Mouse (Mus musculus): Measurements from ENCODE around the gene Zfp579. TPM values are rescaled to one million over a fixed set of nuclear protein-coding genes. Genes with fewer than 3 reads are reported as not detected.

Zfp579 gene
- polyA plus RNA-seq, 1 experiment from 2014 or later = 48.8 TPM

DNA sequence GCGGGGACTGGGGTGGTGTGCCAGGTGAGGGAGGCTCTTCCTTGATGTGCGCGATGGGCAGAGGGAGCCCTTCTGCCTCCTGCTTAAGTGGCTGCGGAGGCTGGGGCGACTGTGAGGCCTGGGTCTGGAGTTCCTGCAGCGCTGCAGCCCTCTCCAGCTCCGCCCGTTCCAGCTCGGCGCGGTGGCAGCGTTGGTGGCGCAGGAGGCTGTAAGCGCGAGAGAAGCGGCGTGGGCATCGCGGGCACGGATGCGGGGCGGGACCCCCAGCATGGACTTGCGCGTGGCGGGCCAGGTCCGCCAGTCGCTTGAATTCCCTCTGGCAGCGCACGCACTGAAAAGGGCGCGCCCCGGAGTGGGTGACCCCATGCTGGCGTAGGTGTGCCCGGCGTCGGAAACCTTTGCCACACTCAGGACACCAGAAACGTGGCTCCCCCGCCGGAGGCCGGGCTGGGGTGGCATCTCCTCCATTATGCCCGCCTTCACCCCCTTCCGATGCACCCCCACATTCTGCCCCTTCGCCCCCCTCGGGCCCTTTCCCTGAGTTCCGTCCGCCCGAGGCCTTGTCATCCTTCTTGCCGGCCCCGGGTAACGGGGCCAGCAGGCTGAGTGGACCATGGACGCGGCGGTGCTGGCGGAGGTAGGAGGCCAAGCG, 2.5 kb downstream of the Zfp579 start:
- no peak overlapping the region for H3K27ac ChIP-seq (ENCODE audit: low read length)
- peaks cover 17% of the 10 kb centered on the region for H3K36me3 ChIP-seq (ENCODE audit: control insufficient read depth, insufficient read depth, low read length)
- H3K4me3 ChIP-seq (ENCODE audit: low read depth, low read length) = no peak overlapping the region
- ATAC-seq (ENCODE audit: insufficient number of reproducible peaks, insufficient read depth, low FRiP score, low read depth) = no peak
- no peak overlapping the region for H3K9ac ChIP-seq (replicated peaks; ENCODE audit: low read depth, low read length)
- H3K27me3 ChIP-seq (ENCODE audit: control insufficient read depth, insufficient read depth, low read length) = no peaks in the 10 kb centered on the region
- no peaks in the 10 kb centered on the region; the same call in 1 of the 2 replicates for H3K4me1 ChIP-seq (ENCODE audit: control insufficient read depth, insufficient read depth, low read length)
- no peak overlapping the region for H3K4me2 ChIP-seq (replicated peaks; ENCODE audit: low read depth, low read length)
- H3K9me3 ChIP-seq (ENCODE audit: control insufficient read depth, low read depth, low read length) = peaks cover 12% of the 10 kb centered on the region; the same call in 1 of the 2 replicates
- 53% methylated on average over 52 of the region's 55 CpGs for WGBS

DNA sequence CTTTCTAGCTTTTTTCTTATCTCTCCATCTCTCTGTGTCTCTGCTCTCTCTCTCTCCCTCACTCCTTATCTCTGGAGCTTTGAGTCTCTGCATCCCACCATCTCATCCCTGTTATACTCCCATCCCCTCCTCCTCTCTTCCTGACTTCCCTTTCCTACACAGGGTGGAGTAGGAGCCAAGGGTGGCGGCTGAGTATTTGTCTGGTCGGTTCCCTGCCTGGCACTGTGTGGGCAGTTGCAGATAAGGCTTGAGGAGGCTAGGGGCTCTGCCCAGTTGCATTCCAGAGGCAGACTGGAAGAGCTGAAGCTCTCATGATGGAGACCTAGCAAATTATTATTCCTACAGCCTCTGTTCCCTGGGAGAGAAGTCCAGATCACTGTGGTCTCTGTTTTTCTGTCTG, 7.7 kb downstream of the Zfp579 start:
- H3K9me3 ChIP-seq (ENCODE audit: control insufficient read depth, low read depth, low read length) = no peaks in the 10 kb centered on the region
- no peak overlapping the region for H3K9ac ChIP-seq (replicated peaks; ENCODE audit: low read depth, low read length)
- ATAC-seq (ENCODE audit: insufficient number of reproducible peaks, insufficient read depth, low FRiP score, low read depth) = no peak
- H3K4me3 ChIP-seq (ENCODE audit: low read depth, low read length) = no peak overlapping the region
- H3K36me3 ChIP-seq (ENCODE audit: control insufficient read depth, insufficient read depth, low read length) = peaks cover 9% of the 10 kb centered on the region
- H3K27me3 ChIP-seq (ENCODE audit: control insufficient read depth, insufficient read depth, low read length) = no peaks in the 10 kb centered on the region
- H3K4me1 ChIP-seq (ENCODE audit: control insufficient read depth, insufficient read depth, low read length) = no peaks in the 10 kb centered on the region
- H3K27ac ChIP-seq (ENCODE audit: low read length) = no peak overlapping the region
- WGBS = 61% methylated on average over 2 of the region's 2 CpGs
- no peak overlapping the region for H3K4me2 ChIP-seq (replicated peaks; ENCODE audit: low read depth, low read length)

GRCm38 (mm10) chr7:4976832-4977231, 19.1 kb downstream of the Zfp579 start:
- H3K36me3 ChIP-seq (ENCODE audit: control insufficient read depth, insufficient read depth, low read length) = no peaks in the 10 kb centered on the region
- WGBS = 88% methylated on average over 7 of the region's 7 CpGs
- no peak overlapping the region for H3K9ac ChIP-seq (replicated peaks; ENCODE audit: low read depth, low read length)
- no peak overlapping the region for H3K27ac ChIP-seq (ENCODE audit: low read length)
- no peak for ATAC-seq (ENCODE audit: insufficient number of reproducible peaks, insufficient read depth, low FRiP score, low read depth)
- no peaks in the 10 kb centered on the region for H3K9me3 ChIP-seq (ENCODE audit: control insufficient read depth, low read depth, low read length)
- no peak overlapping the region for H3K4me3 ChIP-seq (ENCODE audit: low read depth, low read length)
- H3K27me3 ChIP-seq (ENCODE audit: control insufficient read depth, insufficient read depth, low read length) = no peaks in the 10 kb centered on the region
- no peaks in the 10 kb centered on the region for H3K4me1 ChIP-seq (ENCODE audit: control insufficient read depth, insufficient read depth, low read length)
- H3K4me2 ChIP-seq (replicated peaks; ENCODE audit: low read depth, low read length) = no peak overlapping the region

DNA sequence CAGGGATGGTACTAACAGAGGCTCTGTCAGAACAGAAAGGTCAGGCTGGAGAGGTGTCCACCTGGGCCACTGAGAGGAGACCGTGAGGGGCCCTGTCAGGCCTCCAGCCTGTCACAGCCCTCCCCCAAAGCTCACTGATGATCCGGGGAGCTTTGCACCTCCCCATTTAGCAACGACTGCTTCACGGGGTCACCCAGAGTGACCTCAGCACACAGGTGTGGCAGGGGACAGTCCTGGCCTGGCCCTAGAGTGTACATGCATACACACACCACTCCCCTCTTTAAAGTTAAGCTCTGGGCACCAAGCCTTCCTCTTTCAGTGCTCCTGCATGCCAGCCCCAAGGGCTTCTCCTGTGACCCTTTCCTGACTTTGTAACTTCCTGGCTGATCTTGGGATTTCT, 20.5 kb downstream of the Zfp579 start:
- Histone ChIP-seq H3K4me1 (ENCODE audit: control insufficient read depth, insufficient read depth, low read length) (no peaks in the 10 kb centered on the region), H3K4me3 (ENCODE audit: low read depth, low read length) (no peak overlapping the region), H3K27ac (ENCODE audit: low read length) (no peak overlapping the region), H3K36me3 (ENCODE audit: control insufficient read depth, insufficient read depth, low read length) (no peaks in the 10 kb centered on the region), H3K4me2 (replicated peaks; ENCODE audit: low read depth, low read length) (no peak overlapping the region), H3K9me3 (ENCODE audit: control insufficient read depth, low read depth, low read length) (no peaks in the 10 kb centered on the region), H3K27me3 (ENCODE audit: control insufficient read depth, insufficient read depth, low read length) (no peaks in the 10 kb centered on the region), H3K9ac (replicated peaks; ENCODE audit: low read depth, low read length) (no peak overlapping the region)
- 52% methylated on average over 4 of the region's 4 CpGs for WGBS
- ATAC-seq (ENCODE audit: insufficient number of reproducible peaks, insufficient read depth, low FRiP score, low read depth) = no peak

DNA sequence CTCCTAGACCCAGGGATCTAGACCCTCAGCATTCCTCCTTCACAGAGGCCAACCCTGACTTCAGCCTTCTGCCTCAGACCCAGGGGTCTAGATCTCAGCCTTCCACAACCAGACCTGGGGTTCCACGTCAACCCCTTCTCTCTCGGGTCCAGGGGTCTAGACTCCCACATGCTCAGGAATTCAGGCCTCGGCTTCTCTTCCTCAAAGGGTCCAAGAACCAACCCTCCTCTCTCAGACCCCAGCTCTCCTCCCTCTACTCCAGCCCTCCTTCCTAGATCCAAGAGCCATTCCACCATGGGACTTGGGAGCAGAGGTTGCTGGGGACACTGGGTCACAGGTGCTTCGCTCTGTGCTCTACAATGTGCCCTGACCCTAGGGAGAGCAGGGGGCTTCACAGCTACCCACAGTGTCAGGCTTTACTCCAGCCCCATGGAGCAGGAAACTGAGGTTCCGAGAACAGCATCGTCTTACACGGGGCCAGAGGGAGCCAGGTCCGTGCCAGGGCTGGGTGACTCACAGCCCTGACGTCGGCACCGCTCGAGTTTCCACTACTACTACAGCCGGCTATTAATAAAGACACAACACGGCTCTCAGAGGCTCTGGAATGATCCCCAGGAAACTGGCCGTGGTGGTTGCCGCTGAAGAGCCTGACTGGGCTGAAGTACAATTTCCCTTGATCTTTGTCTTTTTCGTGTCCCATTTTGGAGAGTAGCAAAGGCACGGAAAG, 23.5 kb downstream of the Zfp579 start:
- Histone ChIP-seq H3K4me3 (ENCODE audit: low read depth, low read length) (no peak overlapping the region), H3K4me1 (ENCODE audit: control insufficient read depth, insufficient read depth, low read length) (no peaks in the 10 kb centered on the region), H3K27ac (ENCODE audit: low read length) (no peak overlapping the region), H3K9ac (replicated peaks; ENCODE audit: low read depth, low read length) (no peak overlapping the region), H3K27me3 (ENCODE audit: control insufficient read depth, insufficient read depth, low read length) (no peaks in the 10 kb centered on the region), H3K9me3 (ENCODE audit: control insufficient read depth, low read depth, low read length) (no peaks in the 10 kb centered on the region), H3K36me3 (ENCODE audit: control insufficient read depth, insufficient read depth, low read length) (no peaks in the 10 kb centered on the region), H3K4me2 (replicated peaks; ENCODE audit: low read depth, low read length) (no peak overlapping the region)
- no peak for ATAC-seq (ENCODE audit: insufficient number of reproducible peaks, insufficient read depth, low FRiP score, low read depth)
- WGBS = 72% methylated on average over 18 of the region's 18 CpGs

DNA sequence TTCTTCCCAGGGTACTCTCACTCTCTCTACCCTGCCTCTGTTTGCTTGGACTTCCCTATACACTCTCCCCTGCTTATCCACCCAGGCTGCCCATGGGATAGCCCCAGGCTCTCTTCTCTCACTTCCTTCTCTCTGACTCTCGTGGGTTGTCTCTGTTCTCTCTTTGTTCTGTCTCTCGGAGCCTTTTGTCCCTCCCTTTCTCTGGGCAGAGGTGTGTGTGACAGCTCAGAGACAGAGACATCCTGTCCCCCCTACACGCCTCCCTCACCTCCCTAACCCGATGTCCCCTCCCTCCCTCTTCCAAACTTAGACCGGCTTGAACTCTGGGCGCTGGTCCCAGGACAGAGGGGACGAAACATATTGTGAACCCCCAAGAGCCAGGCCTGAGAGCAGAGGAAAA, 24.2 kb downstream of the Zfp579 start:
- ATAC-seq (ENCODE audit: insufficient number of reproducible peaks, insufficient read depth, low FRiP score, low read depth) = no peak
- H3K27ac ChIP-seq (ENCODE audit: low read length) = no peak overlapping the region
- no peaks in the 10 kb centered on the region for H3K9me3 ChIP-seq (ENCODE audit: control insufficient read depth, low read depth, low read length)
- no peaks in the 10 kb centered on the region for H3K27me3 ChIP-seq (ENCODE audit: control insufficient read depth, insufficient read depth, low read length)
- WGBS = 13% methylated on average over 7 of the region's 7 CpGs
- no peaks in the 10 kb centered on the region for H3K4me1 ChIP-seq (ENCODE audit: control insufficient read depth, insufficient read depth, low read length)
- no peak overlapping the region for H3K9ac ChIP-seq (replicated peaks; ENCODE audit: low read depth, low read length)
- H3K4me3 ChIP-seq (ENCODE audit: low read depth, low read length) = no peak overlapping the region
- no peak overlapping the region for H3K4me2 ChIP-seq (replicated peaks; ENCODE audit: low read depth, low read length)
- H3K36me3 ChIP-seq (ENCODE audit: control insufficient read depth, insufficient read depth, low read length) = no peaks in the 10 kb centered on the region

GRCm38 (mm10) chr7:4971068-4971467, 24.9 kb downstream of the Zfp579 start, which contains the start of gene Sbk3:
Sbk3 (minus strand) TSS chr7:4971168.
- Histone ChIP-seq H3K4me3 (ENCODE audit: low read depth, low read length) (no peak within 1 kb of the TSS), H3K9ac (replicated peaks; ENCODE audit: low read depth, low read length) (no peak within 1 kb of the TSS), H3K36me3 (ENCODE audit: control insufficient read depth, insufficient read depth, low read length) (no peaks in the 10 kb centered on the region), H3K27ac (ENCODE audit: low read length) (no peak within 1 kb of the TSS), H3K9me3 (ENCODE audit: control insufficient read depth, low read depth, low read length) (no peaks in the 10 kb centered on the region), H3K27me3 (ENCODE audit: control insufficient read depth, insufficient read depth, low read length) (no peaks in the 10 kb centered on the region), H3K4me1 (ENCODE audit: control insufficient read depth, insufficient read depth, low read length) (no peaks in the 10 kb centered on the region), H3K4me2 (replicated peaks; ENCODE audit: low read depth, low read length) (no peak within 1 kb of the TSS)
- no peak for ATAC-seq (ENCODE audit: insufficient number of reproducible peaks, insufficient read depth, low FRiP score, low read depth)
- 40% methylated on average over 6 of the region's 6 CpGs for WGBS

GRCm38 (mm10) chr7:4964988-4965387, 31.0 kb downstream of the Zfp579 start:
- no peaks in the 10 kb centered on the region for H3K4me1 ChIP-seq (ENCODE audit: control insufficient read depth, insufficient read depth, low read length)
- WGBS = 74% methylated on average over 5 of the region's 5 CpGs

More at GRCm38 (mm10) chr7:4964988-4965387, 31.0 kb downstream of the Zfp579 start:
- H3K9me3 ChIP-seq (ENCODE audit: control insufficient read depth, low read depth, low read length) = no peaks in the 10 kb centered on the region
- ATAC-seq (ENCODE audit: insufficient number of reproducible peaks, insufficient read depth, low FRiP score, low read depth) = no peak
- no peak overlapping the region for H3K4me3 ChIP-seq (ENCODE audit: low read depth, low read length)
- H3K27ac ChIP-seq (ENCODE audit: low read length) = no peak overlapping the region
- H3K27me3 ChIP-seq (ENCODE audit: control insufficient read depth, insufficient read depth, low read length) = no peaks in the 10 kb centered on the region
- no peaks in the 10 kb centered on the region for H3K36me3 ChIP-seq (ENCODE audit: control insufficient read depth, insufficient read depth, low read length)
- no peak overlapping the region for H3K9ac ChIP-seq (replicated peaks; ENCODE audit: low read depth, low read length)
- no peak overlapping the region for H3K4me2 ChIP-seq (replicated peaks; ENCODE audit: low read depth, low read length)
